Mouse (Mus musculus) bone marrow, adult 2 months (tissue): ENCODE results near the gene Gm21860.
"Not testable (repeated sequence)": the region's sequence is repeated elsewhere in the genome, so short reads cannot be mapped to it uniquely, and the experiment has no call there.

Experiments
- CTCF ChIP-seq: fragments of 200-500 bp; IDR thresholded peaks from 2 replicates; pipeline ENCODE4 v1.5.1; 2011; ENCODE audit warnings: low read length, control low read depth; ENCODE audit not compliant: control insufficient read depth, insufficient read depth
- POLR2A ChIP-seq: fragments of 200-500 bp; IDR thresholded peaks from 2 replicates; pipeline ENCODE4 v1.6.1; 2011; ENCODE audit warnings: low read depth, mild to moderate bottlenecking, control low read depth, low read length, borderline replicate concordance; ENCODE audit not compliant: control insufficient read depth

DNA sequence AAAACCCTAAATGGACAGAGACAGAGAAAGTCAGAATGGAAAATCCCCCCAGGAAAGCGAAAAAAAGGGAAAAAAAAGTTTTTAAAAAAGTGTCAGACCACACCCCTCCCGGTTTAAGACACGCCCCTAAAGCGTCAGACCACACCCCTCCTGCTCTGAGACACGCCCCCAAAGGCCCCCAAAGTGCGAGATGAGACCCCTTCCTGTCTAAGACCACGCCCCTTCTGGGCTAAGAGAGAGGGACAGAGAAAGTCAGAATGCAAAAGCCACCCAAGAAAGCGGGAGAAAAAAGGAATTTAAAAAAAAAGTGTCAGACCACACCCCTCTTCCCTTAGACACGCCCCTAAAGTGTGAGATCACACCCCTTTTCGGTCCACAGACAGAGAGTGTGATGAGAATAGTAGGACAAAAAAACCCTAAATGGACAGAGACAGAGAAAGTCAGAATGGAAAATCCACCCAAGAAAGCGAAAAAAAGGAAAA is 15.0 kb downstream of the Gm21860 start:
- TF ChIP-seq CTCF, POLR2A: not testable (repeated sequence)
